Mouse (Mus musculus) frontal cortex, postnatal 10 days (tissue): Measurements from ENCODE around the gene Megf9.

Source experiments
- DNase-seq, 2 experiments: peaks; one replicate each; pipeline ENCODE4 v3.0.0; 2022; ENCODE audit warnings: low spot score in 2 of 2, mixed read lengths in 1 of 2

Megf9 gene

DNA sequence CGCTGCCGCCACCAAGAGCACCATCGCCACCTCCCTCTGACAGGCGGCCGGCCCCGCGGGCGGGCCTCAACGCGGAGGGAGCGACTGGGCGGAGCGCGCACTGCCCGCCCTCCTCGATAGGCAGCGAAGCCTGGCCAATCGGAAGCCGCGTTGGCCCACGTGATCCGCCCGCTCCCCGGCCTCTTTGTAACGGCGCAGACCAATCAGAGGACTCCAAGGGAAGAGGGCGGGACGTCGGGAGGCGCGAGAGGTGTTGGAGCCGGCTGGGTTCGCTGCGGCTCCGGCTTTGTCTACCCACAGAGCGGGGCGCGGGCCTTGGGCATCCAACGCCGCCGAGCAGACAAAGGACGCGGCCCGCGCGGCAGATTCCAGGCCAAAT is at the start of gene Megf9:
Gene Megf9, minus strand, starts transcription at position 105 of the 379 bp plus-strand sequence.
- DNase-seq, result peak; percentile 97 to 99

DNA sequence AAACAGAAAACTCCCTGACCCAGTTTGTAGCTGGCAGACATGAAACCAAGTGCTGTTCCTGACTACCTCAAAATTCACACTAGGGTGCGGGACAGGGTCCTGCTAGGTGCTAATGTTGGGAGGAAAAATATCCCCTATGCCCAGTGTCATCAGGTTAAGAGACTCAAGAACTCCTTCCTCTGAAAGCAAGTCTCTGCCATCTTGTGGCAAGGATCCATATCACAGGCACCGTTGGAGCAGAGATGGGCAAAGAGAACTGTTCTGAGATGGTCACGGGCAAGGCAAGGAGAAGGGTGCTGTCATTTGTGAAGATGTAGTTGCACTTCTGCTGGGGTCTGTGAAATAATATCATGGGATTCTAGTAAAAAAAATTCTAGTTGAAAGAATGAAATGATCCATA is 44.9 kb upstream of the Megf9 start:
- peak in 1 of 2 experiments; percentile 34 for DNase-seq

DNA sequence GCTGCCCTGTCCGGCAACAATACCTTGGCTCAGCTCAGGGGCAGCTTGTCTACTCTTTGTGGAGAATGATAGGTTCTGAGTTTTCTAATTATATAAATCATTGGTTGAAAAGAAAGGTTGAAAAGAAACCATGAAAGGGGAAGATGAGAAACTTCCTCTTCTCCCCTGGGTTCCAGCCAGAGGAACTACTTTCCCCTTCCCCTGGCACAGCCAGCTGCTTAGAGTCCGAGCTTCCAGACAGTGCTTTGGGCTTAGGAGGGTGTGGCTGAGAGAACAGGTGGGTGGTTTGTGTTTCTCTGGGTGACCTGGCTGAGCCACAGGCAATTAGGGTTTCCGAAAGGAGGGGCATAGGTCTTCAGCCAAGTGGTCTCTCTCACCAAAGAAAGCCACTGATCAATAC is 43.5 kb upstream of the Megf9 start:
- no peak for DNase-seq

DNA sequence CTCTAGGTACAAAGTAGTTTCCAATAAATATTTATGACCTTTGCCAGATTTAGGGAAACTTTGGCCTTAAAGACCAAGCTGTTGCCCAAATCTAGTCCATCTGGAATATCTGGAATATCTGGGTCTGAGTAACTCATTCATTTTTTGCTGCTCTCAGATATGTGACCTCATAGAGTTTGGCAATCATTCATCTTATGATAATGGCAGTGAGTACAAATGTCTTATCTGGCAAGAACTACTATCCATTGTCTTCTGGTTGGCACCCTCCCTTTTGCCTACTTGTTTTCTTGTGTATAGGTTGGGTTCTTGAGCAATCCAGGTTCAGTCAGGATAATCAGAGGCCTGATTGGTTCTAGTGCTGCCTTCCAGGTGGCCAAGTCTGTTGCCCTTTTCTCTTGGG is 41.3 kb upstream of the Megf9 start:
- no peak for DNase-seq

DNA sequence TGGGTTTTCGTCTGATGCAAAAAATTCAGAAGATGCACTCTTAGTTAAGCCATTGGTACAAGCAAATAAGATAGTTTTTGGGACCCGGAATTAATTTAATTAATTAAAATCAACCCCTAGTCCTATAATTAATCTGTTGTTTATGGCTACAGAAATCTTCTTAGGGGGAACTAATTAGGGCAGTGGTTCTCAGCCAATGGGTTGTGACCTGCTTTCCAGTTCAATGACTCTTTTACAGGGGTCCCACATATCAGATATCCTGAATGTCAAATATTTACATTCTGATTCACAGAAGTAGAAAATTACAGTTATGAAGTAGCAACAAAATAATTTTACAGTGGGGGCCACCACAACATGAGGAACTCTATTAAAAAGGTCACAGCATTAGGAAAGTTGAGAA is 39.1 kb upstream of the Megf9 start:
- no peak for DNase-seq

DNA sequence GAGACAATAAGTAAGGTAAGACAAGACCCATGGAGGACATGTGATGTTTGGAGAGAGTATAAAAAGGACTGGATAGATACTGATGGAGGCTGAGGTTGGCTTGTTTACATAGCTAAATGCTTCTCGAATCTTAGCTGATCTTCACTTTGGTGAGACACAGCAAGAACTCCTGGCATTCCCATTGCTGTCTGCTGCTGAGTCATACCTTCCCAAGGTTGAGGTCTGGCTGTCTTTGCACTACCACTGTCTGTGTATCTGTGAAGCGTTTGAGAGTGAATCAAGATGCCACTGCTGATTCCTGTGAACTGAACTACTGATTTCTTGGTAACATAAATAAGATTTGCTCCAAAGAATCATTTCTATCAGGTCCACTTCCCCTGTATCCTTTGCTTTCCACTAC is 19.1 kb upstream of the Megf9 start:
- no peak for DNase-seq

DNA sequence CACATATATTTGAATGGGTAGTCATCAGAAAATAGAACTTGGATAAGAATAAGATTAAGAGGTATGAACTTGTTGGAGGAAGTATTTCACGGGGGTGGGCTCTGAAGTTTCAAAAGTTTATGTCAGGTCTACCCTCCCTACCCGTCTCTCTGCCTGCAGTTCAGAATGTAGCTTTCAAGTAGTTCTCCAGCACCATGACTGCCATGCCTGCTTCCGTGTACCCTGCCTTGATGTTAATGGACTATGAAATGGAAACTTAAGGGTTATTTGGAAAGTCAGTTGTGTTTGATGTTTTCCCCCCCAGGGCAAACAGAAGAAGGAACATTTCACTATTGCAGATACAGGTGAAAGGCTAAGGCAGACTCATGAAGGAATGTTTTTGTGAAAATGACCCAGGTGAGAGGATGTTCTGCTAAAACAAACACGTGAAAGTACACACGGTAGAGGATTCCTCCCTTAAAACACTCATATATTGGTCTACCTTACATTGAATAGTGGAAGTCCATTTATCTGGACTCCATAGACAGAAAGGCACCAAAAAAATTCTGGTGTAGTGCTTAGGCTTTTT is 18.5 kb upstream of the Megf9 start:
- DNase-seq, result no peak

DNA sequence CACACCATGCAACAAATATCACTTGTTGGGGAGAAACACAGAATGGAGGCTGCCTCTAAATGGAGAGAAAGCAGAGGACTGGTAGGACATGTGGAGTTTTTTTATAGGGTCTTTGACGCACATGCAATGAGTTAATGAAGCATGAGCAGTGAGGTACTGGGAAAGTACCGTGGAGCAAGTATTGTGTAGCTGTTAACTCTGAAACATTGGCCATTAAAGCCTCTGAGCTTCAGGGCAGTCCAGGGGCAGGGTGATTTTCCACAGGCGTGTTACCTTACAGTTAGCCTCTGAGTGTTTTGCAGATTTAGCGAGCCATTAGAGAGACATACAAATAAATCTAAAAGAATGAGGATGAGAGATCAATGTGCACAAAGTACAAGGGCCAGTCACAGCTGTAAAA is 17.3 kb upstream of the Megf9 start:
- DNase-seq, result no peak

DNA sequence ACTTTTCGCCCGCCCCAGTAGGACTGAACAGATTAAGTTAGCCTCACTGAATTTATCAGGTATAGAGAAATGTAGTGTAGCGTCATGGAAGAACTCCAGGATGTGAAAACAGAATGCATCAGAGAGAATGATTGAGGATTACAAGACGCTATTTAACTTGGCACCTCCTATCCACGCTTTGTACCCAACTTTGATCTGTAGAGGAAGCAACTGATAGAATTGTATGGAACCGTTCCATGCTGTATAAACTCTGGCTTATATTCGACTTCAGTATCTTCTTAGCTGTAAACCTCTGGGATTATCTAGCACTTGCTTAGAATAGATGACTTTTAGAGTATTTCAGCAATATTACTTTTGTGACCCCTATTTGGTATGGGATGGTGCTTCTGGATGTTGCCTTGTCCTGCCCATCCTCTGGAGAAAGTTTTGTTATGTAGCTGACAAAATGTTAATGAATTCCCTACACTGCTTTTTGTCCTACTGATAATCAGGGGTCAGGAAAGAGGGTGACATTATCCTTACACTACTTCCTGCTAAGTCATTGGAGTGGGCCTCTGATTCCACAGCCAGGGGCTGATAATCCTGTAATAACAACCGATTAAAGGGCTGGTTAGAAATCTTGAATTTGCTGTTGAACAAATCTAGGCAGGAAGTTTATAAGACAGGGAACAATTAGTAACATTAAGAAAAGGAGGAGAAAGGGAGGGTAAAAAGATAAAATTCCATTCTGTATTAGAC is 12.8 kb upstream of the Megf9 start:
- DNase-seq, result no peak

DNA sequence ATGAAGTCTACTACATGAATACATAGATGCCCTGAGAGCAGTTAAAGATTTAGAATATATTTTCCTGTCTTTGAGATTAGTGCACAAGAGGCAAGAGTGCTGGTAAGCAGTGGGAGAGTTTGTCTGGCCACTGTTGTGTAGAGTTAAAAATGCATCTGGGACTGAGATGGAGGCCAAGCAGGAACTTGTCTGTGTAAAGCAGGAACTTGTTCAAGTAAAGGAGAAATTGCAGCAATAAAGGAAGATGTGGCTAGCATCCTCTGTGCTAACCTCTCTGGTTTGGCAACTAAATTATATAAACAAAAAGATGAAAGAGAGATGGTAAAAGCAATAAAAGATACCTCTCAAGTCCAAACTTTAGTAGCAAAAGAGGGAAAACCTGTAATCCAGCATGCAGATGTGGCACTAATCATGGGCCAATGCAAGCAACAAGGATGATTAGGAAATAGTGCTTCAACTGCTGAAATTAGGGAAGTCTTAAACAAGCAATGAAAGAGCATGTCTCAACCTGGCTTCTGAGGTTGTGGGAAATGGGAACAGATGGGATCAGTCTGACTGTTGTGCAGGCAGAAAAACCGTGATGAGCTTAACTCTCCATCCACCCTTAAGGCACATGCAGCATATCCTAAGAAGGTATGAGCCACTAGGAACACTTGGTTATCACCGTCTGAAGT is 11.2 kb upstream of the Megf9 start:
- DNase-seq, result no peak

DNA sequence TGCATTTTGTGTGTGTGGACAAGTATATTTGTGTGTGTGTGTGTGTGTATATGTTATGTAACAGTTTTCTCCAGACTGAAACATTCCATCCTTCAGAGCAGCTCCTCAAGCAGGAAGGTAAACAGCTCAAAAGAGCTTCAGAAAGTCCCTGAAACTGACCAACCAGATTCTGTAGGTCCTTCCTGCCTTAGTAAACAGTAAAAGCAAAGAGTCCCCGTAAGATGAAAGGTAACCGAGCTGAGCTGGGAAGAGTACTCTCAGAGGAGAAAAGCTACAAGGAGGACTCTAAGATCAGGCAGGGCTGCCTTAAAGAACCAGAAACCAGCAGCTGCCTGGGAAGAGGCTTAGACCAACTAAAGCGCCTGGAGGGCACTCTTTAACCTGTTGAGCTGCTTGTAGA is 9.6 kb upstream of the Megf9 start:
- no peak for DNase-seq

DNA sequence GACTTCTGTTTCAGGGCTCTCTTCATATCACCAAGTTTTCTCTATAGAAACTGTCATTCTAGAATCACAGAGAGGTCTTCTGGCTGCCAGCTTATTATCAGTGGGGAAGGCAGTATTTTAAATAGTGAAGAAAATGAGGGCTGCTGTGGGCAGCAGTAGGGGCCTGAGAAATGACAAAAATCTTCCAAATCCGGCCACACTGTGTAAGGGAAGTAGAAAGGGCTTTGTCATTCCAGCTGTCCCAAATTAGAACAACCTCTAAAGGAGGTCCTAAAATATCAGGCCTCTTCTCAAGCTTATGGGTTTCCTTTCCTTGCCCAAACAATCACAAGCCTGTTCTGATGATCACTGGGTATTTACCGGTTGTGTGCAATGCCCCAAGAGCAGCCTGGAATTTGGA is 7.6 kb upstream of the Megf9 start:
- DNase-seq, result no peak

DNA sequence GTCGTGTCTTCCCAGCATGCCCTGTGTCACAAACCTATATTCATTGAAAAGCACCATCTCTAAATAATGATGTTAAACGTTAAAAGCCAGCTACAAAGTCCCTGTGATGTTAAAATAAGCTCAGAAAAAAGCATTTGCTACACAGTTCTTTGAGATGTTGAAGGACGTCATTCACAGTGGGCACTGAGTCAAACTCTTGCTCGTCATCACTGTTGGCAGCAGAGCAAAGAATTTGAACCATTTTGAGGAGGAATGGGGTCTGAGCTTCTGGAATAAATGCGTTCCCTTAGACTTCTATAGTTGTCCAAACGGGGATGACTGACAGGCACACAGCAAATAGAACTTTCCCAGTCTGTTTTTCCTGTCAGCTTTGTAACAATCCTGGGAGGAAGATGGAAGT is 5.9 kb upstream of the Megf9 start:
- DNase-seq, result no peak

DNA sequence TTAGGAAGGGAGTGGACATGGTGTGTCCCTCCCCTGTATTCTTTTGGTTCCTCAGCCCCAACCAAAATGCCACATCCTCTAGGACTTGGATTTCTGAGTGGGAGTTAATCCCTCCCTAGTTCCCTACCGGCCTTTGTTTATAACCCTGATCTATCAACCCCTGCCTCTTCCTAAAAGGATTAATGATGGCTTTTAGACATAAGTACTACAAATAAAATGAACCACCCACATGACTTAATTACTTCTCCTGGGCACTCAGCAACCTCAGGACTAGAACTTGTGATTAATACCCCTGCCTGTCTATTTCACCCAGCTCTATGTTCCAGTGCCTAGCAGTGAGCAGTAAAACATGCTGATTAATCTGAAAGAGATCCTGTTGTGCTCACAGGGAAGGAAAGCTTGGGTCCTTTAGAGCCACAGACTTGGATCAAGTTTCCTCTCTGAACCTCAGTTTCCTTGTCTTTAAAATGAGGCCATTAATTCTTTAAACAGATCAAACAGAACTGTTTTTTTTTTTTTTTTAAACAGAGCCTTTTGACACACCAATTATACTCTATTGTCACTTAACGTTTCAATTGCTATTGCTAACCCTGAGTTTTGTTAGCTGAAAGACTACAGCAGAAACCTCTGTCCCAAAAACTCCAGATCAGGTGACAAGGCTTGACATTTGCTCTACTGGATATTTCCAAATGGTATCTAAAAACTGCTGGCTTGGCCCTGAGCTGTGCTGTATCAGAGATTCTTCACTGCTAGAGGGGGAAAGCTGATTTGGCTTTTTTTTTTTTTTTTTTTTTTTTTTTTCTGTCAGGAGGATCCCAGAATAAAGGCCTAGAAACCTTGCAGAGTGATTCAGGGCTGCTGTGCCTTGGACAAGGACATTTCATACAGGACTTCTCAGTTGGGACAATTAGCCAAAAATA is 2.1 kb upstream of the Megf9 start:
- DNase-seq, result no peak

DNA sequence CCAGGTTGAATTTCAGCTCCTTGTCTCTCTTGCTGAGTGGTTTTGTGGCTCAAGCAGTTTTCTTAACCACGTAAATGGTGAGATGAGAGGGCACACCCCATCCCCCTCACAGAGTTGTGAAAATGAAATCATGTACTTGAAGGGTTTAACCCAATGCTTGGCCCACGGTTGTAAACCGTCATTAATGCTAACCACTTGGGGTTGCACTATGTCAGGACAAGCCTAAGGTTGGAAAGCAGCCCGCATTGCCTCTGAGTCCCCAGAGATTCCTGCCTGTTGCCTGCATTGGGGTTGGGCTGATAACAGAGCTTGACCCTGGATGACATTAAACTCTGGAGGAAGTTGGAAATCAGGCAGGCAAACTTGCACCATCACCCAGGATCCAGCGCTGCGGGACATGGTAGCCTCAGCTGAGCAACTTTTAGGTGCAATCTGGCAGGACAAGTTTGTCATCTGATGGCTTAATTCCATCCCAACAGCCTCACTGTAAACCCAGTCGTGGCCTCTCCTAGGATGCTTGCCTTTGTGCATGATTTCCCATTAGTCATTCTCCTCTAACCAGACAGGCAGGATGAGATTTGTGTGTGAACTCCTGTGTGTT is 1.0 kb upstream of the Megf9 start:
- peak; percentile 16 to 19 for DNase-seq

DNA sequence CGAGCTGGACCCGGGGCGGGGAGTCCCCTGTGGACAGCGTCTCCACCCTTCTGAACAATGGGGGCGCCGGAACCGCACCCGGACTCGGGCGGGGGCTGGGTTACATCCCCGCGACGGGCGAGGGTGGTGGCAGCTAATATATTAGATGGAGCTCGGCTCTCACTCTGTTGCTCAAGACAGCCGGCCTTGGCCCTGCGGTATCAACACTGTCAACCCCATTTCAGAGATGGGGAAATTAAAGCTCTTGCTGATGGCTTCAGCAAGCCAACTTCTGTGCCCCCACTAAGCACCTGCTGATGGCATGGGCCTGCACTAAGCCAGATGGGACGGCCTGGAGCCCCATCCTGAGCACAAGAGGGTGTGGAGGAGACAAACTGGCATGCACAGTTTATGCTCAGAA is 494 bp upstream of the Megf9 start:
- DNase-seq, result no peak

DNA sequence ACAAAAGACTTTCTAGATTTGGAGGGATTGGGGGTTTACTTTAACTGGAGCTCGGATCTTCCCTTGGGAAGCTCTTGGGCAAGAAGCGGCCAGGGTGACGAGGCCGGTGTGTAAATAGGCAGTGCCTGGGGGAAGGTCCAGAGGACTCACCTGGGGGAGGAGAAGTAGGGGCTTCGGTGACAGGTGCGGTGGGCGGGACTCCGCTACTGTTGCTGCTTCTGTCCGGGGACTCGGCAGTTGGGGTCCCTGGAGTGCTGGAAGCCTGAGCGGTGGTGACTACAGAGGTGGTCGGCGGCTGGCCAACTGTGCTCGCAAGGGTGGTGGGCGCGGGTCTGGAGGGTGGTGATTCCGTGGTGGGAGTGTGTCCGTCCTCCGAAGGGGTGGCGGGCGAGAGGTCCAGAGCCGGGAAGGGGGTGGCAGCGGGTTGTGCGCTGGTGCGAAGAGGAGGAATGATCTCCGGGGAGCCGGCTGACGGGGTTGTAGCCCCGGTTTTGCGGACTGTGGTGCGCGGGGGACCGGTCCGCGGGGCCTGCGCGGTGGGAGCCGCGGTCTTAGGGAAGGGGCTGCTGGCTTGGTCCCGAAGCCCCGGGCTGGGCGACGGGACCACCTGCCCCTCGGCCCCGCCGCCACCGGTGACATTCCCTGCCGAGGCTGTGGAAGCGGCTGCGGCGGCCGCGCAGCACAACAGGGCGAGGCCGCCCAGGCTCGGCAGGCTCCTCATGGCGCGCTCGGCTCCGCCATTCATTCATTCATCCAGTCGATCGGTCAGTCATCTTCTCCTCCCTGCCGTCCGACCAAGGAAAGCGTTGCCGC is 511 bp downstream of the Megf9 start:
- DNase-seq, result peak; percentile 47 to 48

DNA sequence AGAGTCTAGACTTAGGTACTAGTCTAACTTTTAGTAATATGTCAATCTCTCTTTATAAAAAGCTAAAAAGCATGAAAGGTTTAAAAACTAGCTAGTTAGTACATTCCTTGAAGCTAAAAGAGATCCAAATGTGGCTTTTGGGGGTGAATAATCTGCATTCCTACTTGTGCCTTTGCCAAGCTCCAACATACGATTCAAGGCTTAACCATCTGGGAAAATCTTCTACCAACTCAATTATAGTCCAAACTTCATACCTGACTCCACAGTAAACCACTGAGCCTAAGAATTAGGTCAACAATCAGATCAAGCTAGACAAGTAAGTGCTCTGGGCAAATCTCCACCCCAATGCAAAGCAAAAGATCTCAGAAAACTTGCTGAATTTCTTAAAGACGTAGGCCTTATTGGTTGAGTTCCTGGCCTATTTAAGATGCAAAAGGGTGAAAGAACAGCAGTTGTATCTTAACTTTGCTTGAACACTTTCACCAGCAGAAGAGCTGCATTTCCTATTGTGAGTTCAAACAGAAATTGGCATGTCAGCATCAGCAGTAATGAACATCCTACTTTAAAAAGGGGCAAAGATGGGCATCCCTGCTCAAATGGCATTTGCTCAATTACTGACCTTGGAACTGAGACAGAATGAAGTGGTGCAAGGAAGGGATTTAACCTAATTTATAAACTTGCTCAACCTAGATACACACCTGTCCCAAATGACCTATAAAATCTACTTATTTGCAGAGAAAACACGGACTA is 1.6 kb downstream of the Megf9 start:
- no peak for DNase-seq

DNA sequence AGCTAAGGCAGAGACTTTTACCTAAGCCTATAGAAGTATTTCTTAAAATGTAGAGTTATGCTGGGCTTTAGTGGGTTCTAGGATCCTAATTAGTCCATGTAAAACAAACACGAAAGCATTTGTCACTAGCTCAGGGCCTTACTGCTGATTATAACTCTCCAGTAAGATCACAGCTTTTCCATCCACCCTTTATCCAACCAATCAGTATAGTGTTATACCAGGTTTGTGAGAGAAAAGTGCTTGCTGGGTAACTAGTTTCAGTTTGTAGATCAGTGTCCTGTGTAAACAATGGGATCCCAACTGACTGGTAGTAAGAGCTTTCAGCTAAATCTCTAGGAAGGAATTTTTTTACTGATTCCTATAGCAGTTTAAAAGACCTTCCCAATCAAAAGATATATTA is 3.8 kb downstream of the Megf9 start:
- no peak for DNase-seq

DNA sequence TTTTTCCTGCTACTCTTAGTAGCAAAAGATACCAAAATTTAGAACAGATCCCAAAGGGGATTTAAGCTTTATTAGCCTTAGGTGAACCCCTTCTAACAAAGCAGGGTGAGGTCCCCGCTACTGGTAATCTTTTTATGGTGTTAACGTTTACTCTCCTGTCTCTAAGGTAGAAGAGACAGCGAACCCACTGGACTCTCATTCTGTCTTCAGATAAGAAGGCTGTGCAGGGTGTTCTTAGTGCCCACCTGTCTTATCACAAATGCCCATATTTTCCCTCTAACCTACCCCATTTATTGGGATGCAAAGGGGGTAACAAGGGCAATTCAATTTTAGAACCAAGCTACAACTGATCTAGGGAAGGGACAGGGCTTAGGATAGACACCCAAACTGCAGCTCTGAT is 6.2 kb downstream of the Megf9 start:
- DNase-seq, result no peak
